Mouse (Mus musculus): Measurements from ENCODE around the gene Opn3. TPM values are rescaled to one million over a fixed set of nuclear protein-coding genes. Genes with fewer than 3 reads are reported as not detected.

The Opn3 gene
- polyA plus RNA-seq, 1 experiment from 2014 or later: 12.5 TPM

DNA sequence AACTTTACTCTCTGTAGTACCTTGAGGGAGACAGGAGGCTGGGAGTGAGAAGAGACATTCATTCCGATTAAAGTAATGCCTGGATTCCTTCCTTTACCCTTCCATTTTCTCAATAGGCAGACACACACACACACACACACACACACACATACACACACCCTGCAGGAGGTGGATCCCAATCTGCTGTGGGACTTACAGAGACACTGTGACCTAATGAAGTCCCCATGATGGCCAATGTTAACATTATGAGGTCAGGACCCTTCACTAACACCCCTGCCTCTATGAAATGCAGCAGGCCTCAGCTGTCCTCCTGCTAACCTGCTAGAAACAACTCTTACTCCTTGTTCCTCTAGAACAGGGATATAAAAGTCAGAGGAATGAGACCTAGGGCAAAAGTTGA lies 5.7 kb upstream of the Opn3 start, which contains the start of gene Wdr64:
Wdr64 (plus strand) TSS at position 301 of the 400 bp plus-strand sequence.
- Histone ChIP-seq H3K27ac (ENCODE audit: low read depth, low read length) (no peak within 1 kb of the TSS), H3K9me3 (replicated peaks; ENCODE audit: control insufficient read depth, low read length) (no peaks in the 10 kb centered on the region), H3K4me2 (no peak within 1 kb of the TSS), H3K4me3 (ENCODE audit: low read depth, low read length) (no peak within 1 kb of the TSS), H3K36me3 (ENCODE audit: control insufficient read depth, insufficient read depth, low read length) (no peaks in the 10 kb centered on the region), H3K9ac (ENCODE audit: low read depth, low read length) (no peak within 1 kb of the TSS), H3K4me1 (ENCODE audit: control insufficient read depth, insufficient read depth, low read length) (peaks cover 4% of the 10 kb centered on the region), H3K27me3 (ENCODE audit: control insufficient read depth, insufficient read depth, low read length) (no peaks in the 10 kb centered on the region)
- ATAC-seq (replicated peaks; ENCODE audit: insufficient number of reproducible peaks, low FRiP score, low TSS enrichment): no peak
- 73% methylated on average over 1 of the region's 1 CpGs for WGBS (ENCODE audit: insufficient replicate concordance)

DNA sequence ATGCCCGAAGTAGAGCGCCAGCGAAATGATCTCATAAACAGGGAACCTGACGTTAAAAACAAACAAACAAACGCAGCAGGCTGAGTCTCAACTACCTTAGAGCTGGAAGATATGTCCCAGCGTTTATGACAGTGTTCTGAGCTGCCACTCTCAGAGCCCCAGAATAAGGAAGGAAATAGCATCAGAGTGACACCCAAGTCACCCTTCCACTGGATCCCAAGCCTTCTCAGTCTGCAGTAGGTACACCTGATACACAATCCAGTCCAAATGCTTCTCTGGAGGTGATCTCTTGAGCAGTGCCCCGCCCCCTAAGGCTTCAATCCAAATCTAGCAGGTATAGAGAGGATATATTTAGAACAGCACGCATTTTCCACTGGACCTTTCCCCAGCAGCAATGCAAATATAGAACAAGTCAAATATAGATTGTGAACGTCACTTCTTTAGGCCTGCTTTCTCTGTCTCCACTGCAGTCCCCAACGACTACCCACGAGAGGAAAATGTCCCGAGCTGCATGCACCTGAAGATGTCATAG lies 919 bp upstream of the Opn3 start:
- no peak for ATAC-seq (replicated peaks; ENCODE audit: insufficient number of reproducible peaks, low FRiP score, low TSS enrichment)
- peak overlapping the region; percentile 87 for H3K4me2 ChIP-seq
- no peaks in the 10 kb centered on the region for H3K36me3 ChIP-seq (ENCODE audit: control insufficient read depth, insufficient read depth, low read length)
- H3K4me3 ChIP-seq (ENCODE audit: low read depth, low read length): peak overlapping the region; percentile 84
- H3K9me3 ChIP-seq (replicated peaks; ENCODE audit: control insufficient read depth, low read length): no peaks in the 10 kb centered on the region
- 28% methylated on average over 12 of the region's 12 CpGs for WGBS (ENCODE audit: insufficient replicate concordance)
- peak overlapping the region; percentile 70 for H3K9ac ChIP-seq (ENCODE audit: low read depth, low read length)
- H3K27me3 ChIP-seq (ENCODE audit: control insufficient read depth, insufficient read depth, low read length): no peaks in the 10 kb centered on the region
- H3K4me1 ChIP-seq (ENCODE audit: control insufficient read depth, insufficient read depth, low read length): peaks cover 13% of the 10 kb centered on the region
- peak overlapping the region; percentile 73 for H3K27ac ChIP-seq (ENCODE audit: low read depth, low read length)

- Histone ChIP-seq H3K4me3 (ENCODE audit: low read depth, low read length) (peak overlapping the region; percentile 84), H3K36me3 (ENCODE audit: control insufficient read depth, insufficient read depth, low read length) (no peaks in the 10 kb centered on the region; the same call in 1 of the 2 replicates), H3K27ac (ENCODE audit: low read depth, low read length) (peak overlapping the region; percentile 73), H3K27me3 (ENCODE audit: control insufficient read depth, insufficient read depth, low read length) (no peaks in the 10 kb centered on the region), H3K4me1 (ENCODE audit: control insufficient read depth, insufficient read depth, low read length) (peaks cover 13% of the 10 kb centered on the region), H3K9me3 (replicated peaks; ENCODE audit: control insufficient read depth, low read length) (no peaks in the 10 kb centered on the region), H3K9ac (ENCODE audit: low read depth, low read length) (peak overlapping the region; percentile 70), H3K4me2 (peak overlapping the region; percentile 87)
- ATAC-seq (replicated peaks; ENCODE audit: insufficient number of reproducible peaks, low FRiP score, low TSS enrichment): no peak
- under 1% methylated on average over 17 of the region's 17 CpGs for whole genome bisulfite sequencing (ENCODE audit: insufficient replicate concordance)
These were observed 403 bp upstream of the Opn3 start for GRCm38 (mm10) chr1:175692997-175693361.

DNA sequence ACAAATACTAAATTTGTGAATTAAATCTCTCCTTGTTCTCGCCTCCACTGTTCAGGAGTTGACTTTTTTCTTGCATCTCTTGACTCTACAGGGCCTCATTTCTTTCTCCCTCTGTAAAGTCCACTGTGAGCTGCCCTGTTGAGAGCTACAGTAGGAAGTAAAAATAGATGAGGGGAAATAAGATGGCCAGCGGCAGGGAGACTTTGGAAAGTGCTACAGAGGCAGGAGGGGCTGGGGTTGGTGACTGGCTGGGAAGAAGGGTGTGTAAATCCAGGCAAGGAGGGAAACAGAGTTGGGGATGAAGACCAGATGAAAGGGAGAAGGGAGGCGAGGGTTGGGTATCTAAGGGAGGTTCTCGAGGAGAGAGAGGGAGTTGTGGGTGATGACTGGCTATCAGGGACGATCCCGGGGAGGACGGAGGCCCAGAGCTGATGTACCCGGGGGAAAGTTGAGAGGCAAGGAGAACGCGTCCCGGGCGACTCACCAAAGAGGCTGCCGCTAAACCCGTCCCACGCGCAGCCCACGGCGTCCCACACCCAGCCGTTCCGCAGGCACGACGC lies 810 bp downstream of the Opn3 start:
- ATAC-seq (replicated peaks; ENCODE audit: insufficient number of reproducible peaks, low FRiP score, low TSS enrichment): peak; percentile 0; the same call in 1 of the 2 replicates
- Histone ChIP-seq H3K4me2 (peak overlapping the region; percentile 87), H3K4me3 (ENCODE audit: low read depth, low read length) (peak overlapping the region; percentile 84), H3K9ac (ENCODE audit: low read depth, low read length) (peak overlapping the region; percentile 87), H3K27me3 (ENCODE audit: control insufficient read depth, insufficient read depth, low read length) (no peaks in the 10 kb centered on the region), H3K36me3 (ENCODE audit: control insufficient read depth, insufficient read depth, low read length) (no peaks in the 10 kb centered on the region; the same call in 1 of the 2 replicates), H3K9me3 (replicated peaks; ENCODE audit: control insufficient read depth, low read length) (no peaks in the 10 kb centered on the region), H3K27ac (ENCODE audit: low read depth, low read length) (peak overlapping the region; percentile 80), H3K4me1 (ENCODE audit: control insufficient read depth, insufficient read depth, low read length) (peaks cover 13% of the 10 kb centered on the region)
- 2% methylated on average over 22 of the region's 22 CpGs for WGBS (ENCODE audit: insufficient replicate concordance)

GRCm38 (mm10) chr1:175680995-175681394 lies 11.6 kb downstream of the Opn3 start:
- no peaks in the 10 kb centered on the region for H3K27me3 ChIP-seq (ENCODE audit: control insufficient read depth, insufficient read depth, low read length)
- no peaks in the 10 kb centered on the region for H3K36me3 ChIP-seq (ENCODE audit: control insufficient read depth, insufficient read depth, low read length)
- H3K9me3 ChIP-seq (replicated peaks; ENCODE audit: control insufficient read depth, low read length): no peaks in the 10 kb centered on the region
- no peak overlapping the region for H3K27ac ChIP-seq (ENCODE audit: low read depth, low read length)
- no peak overlapping the region for H3K9ac ChIP-seq (ENCODE audit: low read depth, low read length)
- no peaks in the 10 kb centered on the region for H3K4me1 ChIP-seq (ENCODE audit: control insufficient read depth, insufficient read depth, low read length)
- no peak overlapping the region for H3K4me2 ChIP-seq
- WGBS (ENCODE audit: insufficient replicate concordance): 55% methylated on average over 6 of the region's 6 CpGs
- ATAC-seq (replicated peaks; ENCODE audit: insufficient number of reproducible peaks, low FRiP score, low TSS enrichment): no peak
- no peak overlapping the region for H3K4me3 ChIP-seq (ENCODE audit: low read depth, low read length)

GRCm38 (mm10) chr1:175677459-175677858 lies 15.1 kb downstream of the Opn3 start:
- Histone ChIP-seq H3K27me3 (ENCODE audit: control insufficient read depth, insufficient read depth, low read length) (no peaks in the 10 kb centered on the region), H3K4me2 (no peak overlapping the region)

DNA sequence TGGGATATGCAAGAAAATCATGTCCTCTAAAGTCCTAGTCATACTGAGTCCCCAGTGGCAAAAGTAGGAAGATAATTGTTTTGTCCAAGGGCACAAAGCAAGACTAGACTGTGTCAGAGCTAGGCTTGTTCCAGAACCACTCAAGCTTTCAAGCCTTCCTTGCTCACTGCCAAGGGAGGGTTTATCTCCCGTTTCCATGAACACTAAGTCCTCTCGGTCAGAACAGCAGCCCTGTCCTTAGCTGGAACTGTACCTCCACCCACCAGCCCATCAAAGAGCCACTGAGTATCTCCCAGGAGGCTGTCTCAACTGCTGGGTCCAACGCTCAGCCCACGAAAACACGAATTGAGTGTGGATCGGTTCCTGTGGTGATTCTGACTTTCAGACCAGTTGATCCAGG lies 17.5 kb downstream of the Opn3 start:
- H3K9me3 ChIP-seq (replicated peaks; ENCODE audit: control insufficient read depth, low read length): no peaks in the 10 kb centered on the region

More at GRCm38 (mm10) chr1:175677459-175677858, 15.1 kb downstream of the Opn3 start:
- WGBS (ENCODE audit: insufficient replicate concordance): 69% methylated on average over 6 of the region's 6 CpGs
- no peaks in the 10 kb centered on the region for H3K9me3 ChIP-seq (replicated peaks; ENCODE audit: control insufficient read depth, low read length)
- H3K4me3 ChIP-seq (ENCODE audit: low read depth, low read length): no peak overlapping the region
- no peak overlapping the region for H3K27ac ChIP-seq (ENCODE audit: low read depth, low read length)
- no peaks in the 10 kb centered on the region for H3K36me3 ChIP-seq (ENCODE audit: control insufficient read depth, insufficient read depth, low read length)
- ATAC-seq (replicated peaks; ENCODE audit: insufficient number of reproducible peaks, low FRiP score, low TSS enrichment): no peak
- H3K4me1 ChIP-seq (ENCODE audit: control insufficient read depth, insufficient read depth, low read length): no peaks in the 10 kb centered on the region
- H3K9ac ChIP-seq (ENCODE audit: low read depth, low read length): no peak overlapping the region

GRCm38 (mm10) chr1:175673563-175674325 lies 18.8 kb downstream of the Opn3 start:
- Histone ChIP-seq H3K9ac (ENCODE audit: low read depth, low read length) (no peak overlapping the region), H3K27me3 (ENCODE audit: control insufficient read depth, insufficient read depth, low read length) (no peaks in the 10 kb centered on the region), H3K4me2 (no peak overlapping the region), H3K4me1 (ENCODE audit: control insufficient read depth, insufficient read depth, low read length) (no peaks in the 10 kb centered on the region), H3K9me3 (replicated peaks; ENCODE audit: control insufficient read depth, low read length) (no peaks in the 10 kb centered on the region), H3K4me3 (ENCODE audit: low read depth, low read length) (no peak overlapping the region), H3K36me3 (ENCODE audit: control insufficient read depth, insufficient read depth, low read length) (no peaks in the 10 kb centered on the region), H3K27ac (ENCODE audit: low read depth, low read length) (no peak overlapping the region)
- WGBS (ENCODE audit: insufficient replicate concordance): 82% methylated on average over 7 of the region's 7 CpGs
- ATAC-seq (replicated peaks; ENCODE audit: insufficient number of reproducible peaks, low FRiP score, low TSS enrichment): no peak

More for the DNA sequence above, 17.5 kb downstream of the Opn3 start:
- H3K27ac ChIP-seq (ENCODE audit: low read depth, low read length): no peak overlapping the region
- H3K4me1 ChIP-seq (ENCODE audit: control insufficient read depth, insufficient read depth, low read length): no peaks in the 10 kb centered on the region
- H3K9ac ChIP-seq (ENCODE audit: low read depth, low read length): no peak overlapping the region
- no peak overlapping the region for H3K4me2 ChIP-seq
- no peaks in the 10 kb centered on the region for H3K27me3 ChIP-seq (ENCODE audit: control insufficient read depth, insufficient read depth, low read length)
- no peaks in the 10 kb centered on the region for H3K36me3 ChIP-seq (ENCODE audit: control insufficient read depth, insufficient read depth, low read length)
- WGBS (ENCODE audit: insufficient replicate concordance): 78% methylated on average over 6 of the region's 6 CpGs
- H3K4me3 ChIP-seq (ENCODE audit: low read depth, low read length): no peak overlapping the region
- ATAC-seq (replicated peaks; ENCODE audit: insufficient number of reproducible peaks, low FRiP score, low TSS enrichment): no peak
